Mouse (Mus musculus): ENCODE data around the gene Gm49368. TPM values are rescaled to one million over a fixed set of nuclear protein-coding genes. Genes with fewer than 3 reads are reported as not detected.

Gm49368 gene
- total and polyA plus RNA-seq, 3 experiments = not detected

DNA sequence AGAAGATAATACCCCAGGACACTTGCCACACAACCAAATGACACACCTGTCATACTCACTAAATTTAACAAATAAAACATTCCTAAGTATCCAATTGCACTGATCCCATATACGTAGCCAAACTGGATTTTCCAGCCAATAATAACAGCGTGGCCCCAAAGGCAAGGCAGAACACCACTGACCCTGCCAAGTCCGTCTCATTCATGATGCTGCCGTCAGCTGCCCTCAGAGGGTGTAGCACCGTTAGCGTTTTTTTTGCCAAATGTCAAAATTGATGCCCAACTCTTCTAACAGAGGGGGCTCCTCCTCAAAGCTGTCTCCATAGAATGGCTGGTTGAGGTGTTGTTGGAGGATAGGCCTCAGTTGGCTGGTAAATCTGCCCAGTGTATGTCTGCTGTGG, 45.8 kb upstream of the Gm49368 start:
- no peak overlapping the region for H3K9ac ChIP-seq (ENCODE audit: control insufficient read depth, low read depth, low read length, poor library complexity, severe bottlenecking)
- H3K79me2 ChIP-seq (ENCODE audit: control insufficient read depth, insufficient read depth, low read length, poor library complexity) = no peaks in the 10 kb centered on the region
- TF ChIP-seq HCFC1 (IDR thresholded peaks at IDR 0.05; ENCODE audit: low read depth, low read length) (no peak), NELFE (IDR thresholded peaks at IDR 0.05; ENCODE audit: low read depth, low read length) (no peak), MAFK (IDR thresholded peaks at IDR 0.05; ENCODE audit: borderline replicate concordance, low read depth, low read length) (no peak), GABPA (IDR thresholded peaks at IDR 0.05; ENCODE audit: low read depth, low read length) (no peak), ZMIZ1 (IDR thresholded peaks at IDR 0.05; ENCODE audit: low read depth, low read length) (no peak), UBTF (IDR thresholded peaks at IDR 0.05; ENCODE audit: borderline replicate concordance, insufficient read depth, low read depth, low read length) (no peak), BHLHE40 (IDR thresholded peaks at IDR 0.05; ENCODE audit: borderline replicate concordance, low read depth, low read length) (no peak), SIN3A (IDR thresholded peaks at IDR 0.05; ENCODE audit: low read length) (no peak), MYB (IDR thresholded peaks at IDR 0.05; ENCODE audit: low read depth, low read length) (no peak), POLR2A (IDR thresholded peaks at IDR 0.05; ENCODE audit: control insufficient read depth in 1 of 2, insufficient read depth in 1 of 2, low read depth in 1 of 2, low read length in 2 of 2, poor library complexity in 1 of 2) (no peak), USF2 (IDR thresholded peaks at IDR 0.05; ENCODE audit: borderline replicate concordance in 1 of 2, insufficient read depth in 1 of 2, low read depth in 1 of 2, low read length in 2 of 2) (no peak)
- no peak overlapping the region for H3K27ac ChIP-seq (ENCODE audit: control insufficient read depth, low read depth, low read length)
- no peak for DNase-seq (ENCODE audit: low read depth, low spot score)
- no peaks in the 10 kb centered on the region for H3K4me1 ChIP-seq (ENCODE audit: control insufficient read depth in 1 of 2, insufficient read depth in 2 of 2, low read length in 2 of 2)
- peaks cover 3% of the 10 kb centered on the region in 2 experiments; a peak in 1 of 4 replicates for H3K27me3 ChIP-seq (ENCODE audit: control insufficient read depth in 1 of 2, insufficient read depth in 2 of 2, low read length in 2 of 2)
- H3K9me3 ChIP-seq (replicated peaks; ENCODE audit: insufficient read depth, low read length) = no peaks in the 10 kb centered on the region
- H3K4me3 ChIP-seq (ENCODE audit: control insufficient read depth in 1 of 2, insufficient read depth in 1 of 2, low read depth in 2 of 2, low read length in 2 of 2) = no peak overlapping the region
- H3K36me3 ChIP-seq (ENCODE audit: control insufficient read depth in 1 of 2, insufficient read depth in 2 of 2, low read length in 2 of 2) = no peaks in the 10 kb centered on the region

DNA sequence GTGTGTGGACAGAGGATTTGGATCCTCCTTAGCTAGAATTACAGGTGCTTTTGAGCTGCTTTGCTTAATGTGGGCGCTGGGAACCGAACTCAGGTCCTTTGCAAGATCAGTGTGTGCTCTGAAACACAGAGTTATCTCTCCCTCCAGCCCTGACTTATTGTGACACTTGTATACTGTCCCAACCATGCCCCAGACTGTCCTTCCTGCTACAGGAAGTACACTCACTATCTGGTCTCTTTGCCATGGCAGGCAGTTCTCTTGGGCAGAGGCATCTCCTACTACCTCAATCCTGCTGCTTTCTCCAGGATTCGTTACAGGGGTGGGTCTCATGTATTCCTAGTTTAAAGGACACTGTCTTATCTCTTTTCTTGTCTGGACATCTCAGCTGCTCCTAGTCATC, 44.2 kb upstream of the Gm49368 start:
- H3K9ac ChIP-seq (ENCODE audit: control insufficient read depth, low read depth, low read length, poor library complexity, severe bottlenecking) = no peak overlapping the region
- no peaks in the 10 kb centered on the region for H3K4me1 ChIP-seq (ENCODE audit: control insufficient read depth in 1 of 2, insufficient read depth in 2 of 2, low read length in 2 of 2)
- no peak for DNase-seq (ENCODE audit: low read depth, low spot score)
- no peak for TF ChIP-seq BHLHE40 (IDR thresholded peaks at IDR 0.05; ENCODE audit: borderline replicate concordance, low read depth, low read length)
- peaks cover 3% of the 10 kb centered on the region in 2 experiments; a peak in 1 of 4 replicates for H3K27me3 ChIP-seq (ENCODE audit: control insufficient read depth in 1 of 2, insufficient read depth in 2 of 2, low read length in 2 of 2)
- H3K79me2 ChIP-seq (ENCODE audit: control insufficient read depth, insufficient read depth, low read length, poor library complexity) = no peaks in the 10 kb centered on the region
- H3K27ac ChIP-seq (ENCODE audit: control insufficient read depth, low read depth, low read length) = no peak overlapping the region
- H3K36me3 ChIP-seq (ENCODE audit: control insufficient read depth in 1 of 2, insufficient read depth in 2 of 2, low read length in 2 of 2) = no peaks in the 10 kb centered on the region
- H3K9me3 ChIP-seq (replicated peaks; ENCODE audit: insufficient read depth, low read length) = no peaks in the 10 kb centered on the region
- no peak overlapping the region for H3K4me3 ChIP-seq (ENCODE audit: control insufficient read depth in 1 of 2, insufficient read depth in 1 of 2, low read depth in 2 of 2, low read length in 2 of 2)

DNA sequence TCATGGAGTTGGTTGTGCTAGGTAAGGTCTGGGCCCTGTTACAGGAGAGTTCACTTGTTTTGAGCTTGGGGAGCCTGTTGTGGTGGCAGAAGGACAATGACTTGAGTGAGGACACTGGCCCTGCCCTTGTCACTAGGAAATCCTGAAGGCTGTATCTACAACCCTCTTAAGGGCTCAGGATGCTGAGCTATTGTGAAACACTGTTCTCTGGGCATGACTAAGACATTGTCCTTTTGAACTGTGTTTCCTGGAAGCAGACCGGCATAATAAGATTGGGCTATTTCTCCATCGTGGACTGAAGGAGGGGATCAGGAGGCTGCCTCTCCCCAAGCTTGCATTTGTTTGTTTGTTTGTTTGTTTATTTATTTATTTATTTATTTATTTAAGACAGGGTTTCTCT, 43.3 kb upstream of the Gm49368 start:
- Histone ChIP-seq H3K27ac (ENCODE audit: control insufficient read depth, low read depth, low read length) (no peak overlapping the region), H3K9ac (ENCODE audit: control insufficient read depth, low read depth, low read length, poor library complexity, severe bottlenecking) (no peak overlapping the region), H3K4me3 (ENCODE audit: control insufficient read depth in 1 of 2, insufficient read depth in 1 of 2, low read depth in 2 of 2, low read length in 2 of 2) (no peak overlapping the region), H3K4me1 (ENCODE audit: control insufficient read depth in 1 of 2, insufficient read depth in 2 of 2, low read length in 2 of 2) (no peaks in the 10 kb centered on the region), H3K9me3 (replicated peaks; ENCODE audit: insufficient read depth, low read length) (no peaks in the 10 kb centered on the region), H3K27me3 (ENCODE audit: control insufficient read depth in 1 of 2, insufficient read depth in 2 of 2, low read length in 2 of 2) (peaks cover 1 to 3% of the 10 kb centered on the region in 2 experiments; a peak in 1 of 4 replicates), H3K79me2 (ENCODE audit: control insufficient read depth, insufficient read depth, low read length, poor library complexity) (no peaks in the 10 kb centered on the region), H3K36me3 (ENCODE audit: control insufficient read depth in 1 of 2, insufficient read depth in 2 of 2, low read length in 2 of 2) (no peaks in the 10 kb centered on the region)
- TF ChIP-seq ZKSCAN1 (IDR thresholded peaks at IDR 0.05; ENCODE audit: low read depth, low read length) = no peak
- no peak for TF ChIP-seq POLR2A (IDR thresholded peaks at IDR 0.05; ENCODE audit: control insufficient read depth in 1 of 2, insufficient read depth in 1 of 2, low read depth in 1 of 2, low read length in 2 of 2, poor library complexity in 1 of 2)
- TF ChIP-seq CHD1 (IDR thresholded peaks at IDR 0.05; ENCODE audit: low read depth, low read length) = no peak
- no peak for TF ChIP-seq POLR2AphosphoS5 (IDR thresholded peaks at IDR 0.05; ENCODE audit: borderline replicate concordance, low read depth, low read length)
- no peak for TF ChIP-seq MAX (IDR thresholded peaks at IDR 0.05; ENCODE audit: low read length)
- no peak for TF ChIP-seq GABPA (IDR thresholded peaks at IDR 0.05; ENCODE audit: low read depth, low read length)
- no peak for TF ChIP-seq KAT2A (conservative IDR thresholded peaks at IDR 0.05; ENCODE audit: low read depth, low read length)
- no peak for TF ChIP-seq POLR2AphosphoS2 (IDR thresholded peaks at IDR 0.05; ENCODE audit: low read length)
- TF ChIP-seq TBP (IDR thresholded peaks at IDR 0.05; ENCODE audit: low read depth, low read length) = no peak
- no peak for TF ChIP-seq USF1 (IDR thresholded peaks at IDR 0.05; ENCODE audit: low read depth, low read length)
- DNase-seq (ENCODE audit: low read depth, low spot score) = no peak
